Mouse (Mus musculus): ENCODE measurements around the gene Eef1b2.

GRCm38 (mm10) chr1:63200322-63200721 lies 23.7 kb downstream of the Eef1b2 start:
- TF ChIP-seq CTCF (IDR thresholded peaks at IDR 0.05; ENCODE audit: control insufficient read depth, insufficient read depth, insufficient read length) (no peak), MAX (IDR thresholded peaks at IDR 0.05) (no peak), FOSL1 (IDR thresholded peaks at IDR 0.05; ENCODE audit: insufficient read depth, low read length, poor library complexity, severe bottlenecking) (no peak), MYOD1 (IDR thresholded peaks at IDR 0.05; ENCODE audit: control insufficient read depth, insufficient read length, low read depth) (no peak), USF1 (IDR thresholded peaks at IDR 0.05; ENCODE audit: low read depth) (no peak)
